Mouse (Mus musculus) midbrain, embryonic 14.5 days (tissue): Measurements from ENCODE around the gene Slc39a5. TPM values are rescaled to one million over a fixed set of nuclear protein-coding genes. Genes with fewer than 3 reads are reported as not detected.

Experiments
- ATAC-seq: fragments of 200-750 bp; cut with Nextera tagmentation; 2 replicates; pipeline ENCODE4 v1.8.0; 2017; ENCODE audit warnings: moderate number of reproducible peaks, moderate library complexity; ENCODE audit not compliant: low FRiP score, low TSS enrichment
- DNase-seq: peaks from one replicate; pipeline ENCODE4 v3.0.0-alpha.2; 2015
- H3K27ac ChIP-seq: fragments of 300-500 bp; sonication (generic); replicated peaks from 2 replicates; pipeline ENCODE4 v1.5.1; 2014; ENCODE audit warnings: mild to moderate bottlenecking, low read depth, low read length, moderate library complexity
- H3K27me3 ChIP-seq: fragments of 300-500 bp; sonication (generic); 2 replicates; pipeline ENCODE4 v1.6.1; 2014; ENCODE audit warnings: low read length, control low read depth, mixed read lengths; ENCODE audit not compliant: control insufficient read depth, insufficient read depth
- H3K36me3 ChIP-seq: fragments of 300-500 bp; sonication (generic); 2 replicates; pipeline ENCODE4 v1.6.1; 2014; ENCODE audit warnings: low read length, control low read depth; ENCODE audit not compliant: control insufficient read depth, insufficient read depth
- H3K4me1 ChIP-seq: fragments of 300-500 bp; sonication (generic); 2 replicates; pipeline ENCODE4 v1.6.1; 2014; ENCODE audit warnings: mild to moderate bottlenecking, antibody characterized with exemption, low read length, control low read depth; ENCODE audit not compliant: control insufficient read depth, insufficient read depth
- H3K4me2 ChIP-seq: fragments of 300-500 bp; sonication (generic); 2 replicates; pipeline ENCODE4 v1.6.1; 2014; ENCODE audit warnings: mild to moderate bottlenecking, low read length, moderate library complexity
- H3K4me3 ChIP-seq: fragments of 300-500 bp; sonication (generic); replicated peaks from 2 replicates; pipeline ENCODE4 v1.5.1; 2014; ENCODE audit warnings: low read depth, low read length
- H3K9ac ChIP-seq: fragments of 300-500 bp; sonication (generic); replicated peaks from 2 replicates; pipeline ENCODE4 v1.6.1; 2014; ENCODE audit warnings: mild to moderate bottlenecking, low read length, moderate library complexity
- H3K9me3 ChIP-seq: fragments of 300-500 bp; sonication (generic); 2 replicates; pipeline ENCODE4 v1.6.1; 2016; ENCODE audit warnings: low read length, control low read depth, mixed read lengths; ENCODE audit not compliant: control insufficient read depth
- WGBS: fragments of 180-500 bp; shearing (Covaris S2); extraction: QIAGEN DNeasy Blood & Tissue Kit; methylation state at CpG from one replicate; pipeline ENCODE4 v1.1.7; 2014; 5-methylcytosine and 5-hydroxymethylcytosine counted together
- polyA plus RNA-seq: library from polyadenylated mRNA; unstranded; fragments of >200 nt; fragmentation: Nextera tagmentation; extraction: Ambion mirVana; gene quantifications from 2 replicates; pipeline ENCODE4 v1.2.1, GENCODE M21; 2014

The Slc39a5 gene
- polyA plus RNA-seq: not detected in 2 replicates

DNA sequence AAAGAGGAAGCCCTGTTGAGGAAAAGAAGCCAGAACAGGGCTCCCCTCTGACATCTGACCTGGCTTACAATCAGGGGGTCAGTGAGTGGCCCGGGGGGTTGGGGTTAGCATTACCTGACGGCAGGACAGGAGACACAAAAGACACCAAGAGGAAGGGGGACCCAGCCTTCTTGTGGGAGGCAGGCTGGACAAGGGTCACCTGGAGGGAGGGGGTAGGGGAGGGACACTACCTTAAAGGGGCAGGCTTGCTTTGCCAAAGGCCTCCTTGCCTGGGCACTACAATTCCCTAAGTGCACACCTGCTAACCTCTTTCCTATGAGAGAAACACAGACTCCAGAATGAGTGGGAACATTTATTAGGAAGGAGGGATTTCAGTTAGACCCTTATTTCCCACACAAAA, at the start of gene Slc39a5:
TSS of gene Slc39a5 (minus strand) at position 174 of the 400 bp plus-strand sequence.
- no peaks in the 10 kb centered on the region for H3K9me3 ChIP-seq
- peaks cover 19% of the 10 kb centered on the region for H3K36me3 ChIP-seq
- H3K27me3 ChIP-seq: no peaks in the 10 kb centered on the region
- 17% methylated on average over 2 of the region's 2 CpGs for WGBS
- no peak for ATAC-seq
- DNase-seq: no peak
- H3K4me2 ChIP-seq: no peak within 1 kb of the TSS
- H3K4me3 ChIP-seq: no peak within 1 kb of the TSS
- H3K9ac ChIP-seq: no peak within 1 kb of the TSS
- no peaks in the 10 kb centered on the region; the same call in 1 of the 2 replicates for H3K4me1 ChIP-seq
- H3K27ac ChIP-seq: no peak within 1 kb of the TSS

GRCm38 (mm10) chr10:128445407-128445806, 44.4 kb upstream of the Slc39a5 start:
- Histone ChIP-seq H3K4me1 (no peaks in the 10 kb centered on the region), H3K4me2 (no peak overlapping the region), H3K27me3 (no peaks in the 10 kb centered on the region), H3K4me3 (no peak overlapping the region), H3K27ac (no peak overlapping the region), H3K36me3 (peaks cover 18% of the 10 kb centered on the region), H3K9ac (no peak overlapping the region), H3K9me3 (no peaks in the 10 kb centered on the region)
- 92% methylated on average over 4 of the region's 4 CpGs for WGBS
- ATAC-seq (no peak), DNase-seq (no peak)

- no peaks in the 10 kb centered on the region for H3K9me3 ChIP-seq
- no peak for DNase-seq
- H3K36me3 ChIP-seq: peaks cover 29% of the 10 kb centered on the region
- no peak overlapping the region for H3K4me2 ChIP-seq
- no peaks in the 10 kb centered on the region for H3K27me3 ChIP-seq
- H3K4me3 ChIP-seq: no peak overlapping the region
- no peak overlapping the region for H3K27ac ChIP-seq
- no peak overlapping the region for H3K9ac ChIP-seq
- ATAC-seq: no peak
- no peaks in the 10 kb centered on the region for H3K4me1 ChIP-seq
- WGBS: 81% methylated on average over 6 of the region's 6 CpGs
Measured at GRCm38 (mm10) chr10:128444354-128444753, 43.3 kb upstream of the Slc39a5 start.

DNA sequence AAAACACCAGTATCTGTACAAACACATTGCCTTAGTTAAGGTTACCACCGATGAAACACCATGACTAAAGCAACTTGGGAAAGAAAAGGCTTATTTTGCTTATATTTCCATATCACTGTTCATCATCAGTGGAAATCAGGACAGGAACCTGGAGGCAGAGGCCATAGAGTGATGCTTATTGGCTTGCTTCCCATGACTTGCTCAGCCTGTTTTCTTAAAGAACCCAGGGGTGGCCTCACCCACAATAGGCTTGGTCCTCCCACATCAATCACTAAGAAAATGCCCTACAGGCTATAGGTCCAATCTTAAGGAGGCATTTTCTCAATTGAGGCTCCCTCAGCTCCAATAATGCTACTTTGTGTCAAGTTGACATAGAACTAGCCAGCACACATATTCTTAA, 41.7 kb upstream of the Slc39a5 start:
- DNase-seq (no peak), ATAC-seq (no peak)
- Histone ChIP-seq H3K27me3 (no peaks in the 10 kb centered on the region), H3K4me3 (no peak overlapping the region), H3K9me3 (no peaks in the 10 kb centered on the region), H3K4me1 (no peaks in the 10 kb centered on the region), H3K36me3 (peaks cover 43% of the 10 kb centered on the region), H3K9ac (no peak overlapping the region), H3K4me2 (no peak overlapping the region), H3K27ac (no peak overlapping the region)
- 93% methylated on average over 1 of the region's 1 CpGs for WGBS

DNA sequence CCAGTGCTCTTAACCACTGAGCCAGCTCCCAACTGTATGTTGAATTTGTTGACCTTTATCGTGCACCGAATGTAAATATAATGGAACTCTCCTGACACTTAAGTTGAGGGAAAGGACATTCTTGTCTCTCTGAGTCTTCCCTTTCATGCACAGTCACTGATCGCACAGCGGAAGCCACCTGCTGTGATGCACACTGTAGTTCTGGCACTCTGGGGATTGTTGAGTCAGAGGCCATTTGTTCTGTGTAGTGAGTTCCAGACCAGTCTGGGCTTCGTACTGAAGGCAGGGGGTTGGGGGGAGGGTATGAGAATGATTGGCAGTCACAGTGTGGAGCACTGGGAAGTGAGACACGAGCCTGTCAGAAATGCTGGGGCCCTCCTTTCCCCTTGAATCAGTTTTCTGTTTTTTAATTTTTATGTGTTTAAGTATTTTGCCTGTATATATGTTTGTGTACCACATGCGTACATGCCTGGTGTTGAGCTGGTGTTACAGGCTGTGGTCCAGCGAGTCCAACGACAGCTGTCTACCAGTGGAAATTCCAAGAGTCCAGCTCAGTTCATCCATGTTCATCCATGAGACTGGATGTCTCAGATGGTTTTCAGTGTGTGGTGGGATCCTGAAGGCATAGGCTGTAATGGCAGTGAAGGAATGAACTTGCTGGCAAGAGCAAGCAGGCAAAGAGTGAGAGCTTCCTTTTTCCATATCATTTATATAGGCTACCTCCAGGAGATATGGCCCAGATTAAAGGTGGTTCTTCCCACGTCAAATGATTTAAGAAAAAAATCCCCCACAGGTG, 40.5 kb upstream of the Slc39a5 start:
- H3K4me3 ChIP-seq: no peak overlapping the region
- H3K9ac ChIP-seq: no peak overlapping the region
- no peak overlapping the region for H3K27ac ChIP-seq
- H3K9me3 ChIP-seq: no peaks in the 10 kb centered on the region
- H3K27me3 ChIP-seq: no peaks in the 10 kb centered on the region
- no peak for DNase-seq
- H3K4me2 ChIP-seq: no peak overlapping the region
- no peak for ATAC-seq
- H3K36me3 ChIP-seq: peaks cover 53% of the 10 kb centered on the region
- 88% methylated on average over 10 of the region's 10 CpGs for WGBS
- no peaks in the 10 kb centered on the region for H3K4me1 ChIP-seq

- no peaks in the 10 kb centered on the region for H3K27me3 ChIP-seq
- DNase-seq (peak; percentile 48), ATAC-seq (no peak)
- H3K36me3 ChIP-seq: peaks cover 65% of the 10 kb centered on the region
- H3K9me3 ChIP-seq: no peaks in the 10 kb centered on the region
- WGBS: 72% methylated on average over 10 of the region's 10 CpGs
- no peak overlapping the region for H3K27ac ChIP-seq
- no peaks in the 10 kb centered on the region for H3K4me1 ChIP-seq
- no peak overlapping the region for H3K4me2 ChIP-seq
- no peak overlapping the region for H3K9ac ChIP-seq
- H3K4me3 ChIP-seq: no peak overlapping the region
Measured at GRCm38 (mm10) chr10:128440407-128440806, 39.4 kb upstream of the Slc39a5 start.

DNA sequence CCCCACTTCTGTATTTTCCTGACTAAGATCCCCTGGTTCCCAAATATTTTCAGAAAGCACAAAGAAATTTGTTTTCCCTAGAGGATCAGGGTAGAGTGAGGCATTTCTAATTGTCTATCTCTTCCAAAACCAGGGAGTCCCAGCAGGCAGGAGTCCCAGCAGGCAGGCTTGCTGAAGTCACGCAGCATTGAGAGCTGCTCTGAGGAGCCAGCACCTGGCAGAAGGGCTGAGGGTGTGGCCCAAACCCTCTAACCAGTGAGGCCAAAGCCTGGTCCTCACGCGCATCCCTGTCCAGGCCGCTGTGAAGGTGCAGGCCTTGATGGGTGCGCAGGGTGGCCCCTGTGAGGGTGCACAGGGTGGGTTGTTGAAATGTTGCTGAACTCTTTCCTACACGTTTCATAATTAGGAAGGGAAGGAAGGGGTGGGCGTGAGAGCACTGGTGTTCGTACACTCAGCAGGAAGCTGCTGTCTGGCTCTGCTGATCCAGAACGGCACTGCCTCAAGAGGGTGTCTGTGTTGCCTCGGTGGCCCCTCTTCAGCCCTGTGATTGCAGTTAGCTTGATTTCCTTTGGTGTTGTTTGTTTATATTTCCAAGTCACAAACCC, 37.7 kb upstream of the Slc39a5 start:
- no peaks in the 10 kb centered on the region for H3K4me1 ChIP-seq
- no peak overlapping the region for H3K4me3 ChIP-seq
- DNase-seq (no peak), ATAC-seq (no peak)
- H3K27me3 ChIP-seq: no peaks in the 10 kb centered on the region
- no peak overlapping the region for H3K27ac ChIP-seq
- H3K9me3 ChIP-seq: no peaks in the 10 kb centered on the region
- H3K4me2 ChIP-seq: no peak overlapping the region
- H3K36me3 ChIP-seq: peaks cover 76% of the 10 kb centered on the region
- no peak overlapping the region for H3K9ac ChIP-seq
- WGBS: 90% methylated on average over 10 of the region's 10 CpGs

- no peaks in the 10 kb centered on the region for H3K27me3 ChIP-seq
- H3K9me3 ChIP-seq: no peaks in the 10 kb centered on the region
- peaks cover 79% of the 10 kb centered on the region for H3K36me3 ChIP-seq
- ATAC-seq (no peak), DNase-seq (no peak)
- 93% methylated on average over 8 of the region's 8 CpGs for WGBS
- no peak overlapping the region for H3K27ac ChIP-seq
- no peak overlapping the region for H3K9ac ChIP-seq
- H3K4me3 ChIP-seq: no peak overlapping the region
- no peak overlapping the region for H3K4me2 ChIP-seq
- H3K4me1 ChIP-seq: no peaks in the 10 kb centered on the region
Measured at GRCm38 (mm10) chr10:128436376-128436775, 35.3 kb upstream of the Slc39a5 start.

DNA sequence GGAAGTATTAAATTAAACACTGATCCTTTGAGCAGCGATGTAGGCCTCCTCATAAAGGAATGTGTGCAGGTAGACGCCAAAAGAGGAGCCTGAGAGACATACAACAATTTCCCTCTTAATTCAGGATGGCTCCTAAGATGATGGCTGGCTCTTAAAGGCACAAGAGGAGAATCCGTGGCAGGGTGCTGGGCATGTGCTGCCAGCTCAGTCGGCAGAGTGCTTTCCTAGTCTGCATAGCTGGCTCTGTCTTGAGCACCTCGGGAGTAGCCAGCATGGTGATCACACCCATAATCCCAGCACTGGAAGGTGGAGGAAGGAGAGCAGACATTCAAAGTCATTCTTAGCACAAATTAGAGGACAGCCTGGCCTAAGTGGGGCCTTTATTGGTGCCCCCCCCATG, 34.8 kb upstream of the Slc39a5 start:
- Histone ChIP-seq H3K4me2 (no peak overlapping the region), H3K27me3 (no peaks in the 10 kb centered on the region), H3K4me3 (no peak overlapping the region), H3K4me1 (no peaks in the 10 kb centered on the region), H3K9me3 (no peaks in the 10 kb centered on the region), H3K36me3 (peaks cover 76% of the 10 kb centered on the region), H3K9ac (no peak overlapping the region), H3K27ac (no peak overlapping the region)
- no peak for ATAC-seq
- no peak for DNase-seq
- WGBS: 90% methylated on average over 5 of the region's 5 CpGs
